Mouse (Mus musculus): ENCODE data around the gene Irf2. TPM values are rescaled to one million over a fixed set of nuclear protein-coding genes. Genes with fewer than 3 reads are reported as not detected.

The Irf2 gene
- total and polyA plus RNA-seq, 2 experiments from 2014 or later: 3.3 to 9.5 TPM

DNA sequence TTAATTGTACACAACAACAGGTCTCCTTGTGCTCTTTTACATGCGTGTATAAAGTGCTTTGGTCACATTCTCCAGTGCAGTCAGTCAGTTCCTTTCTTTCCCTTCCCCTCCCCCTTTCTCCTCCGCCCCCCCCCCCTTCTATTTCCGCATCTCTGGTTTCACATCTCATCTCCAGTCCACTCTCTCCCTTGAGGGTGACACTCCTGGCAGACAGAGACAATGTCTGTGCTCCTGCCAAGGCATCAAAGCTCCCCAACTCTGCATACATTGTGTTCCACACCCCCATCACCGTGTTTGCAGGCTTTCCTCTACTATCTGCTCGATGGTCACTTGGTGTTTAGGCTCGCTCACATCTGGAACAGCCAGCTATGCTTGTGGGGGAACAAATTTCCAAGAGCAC is 147.9 kb downstream of the Irf2 start:
- Histone ChIP-seq H3K9me3 (ENCODE audit: low read length) (no peaks in the 10 kb centered on the region), H3K4me3 (ENCODE audit: low read depth, low read length) (no peak overlapping the region), H3K4me2 (ENCODE audit: low read depth, low read length, poor library complexity, severe bottlenecking) (no peak overlapping the region), H3K27ac (ENCODE audit: low read depth, low read length) (no peak overlapping the region), H3K27me3 (ENCODE audit: insufficient read depth, low read length) (no peaks in the 10 kb centered on the region), H3K36me3 (ENCODE audit: insufficient read depth, low read length) (no peaks in the 10 kb centered on the region), H3K4me1 (ENCODE audit: insufficient read depth, low read length) (no peaks in the 10 kb centered on the region), H3K9ac (replicated peaks; ENCODE audit: low read length, poor library complexity, severe bottlenecking) (no peak overlapping the region)
- no peak for DNase-seq (ENCODE audit: low spot score)
- WGBS: 72% methylated on average over 5 of the region's 6 CpGs
- no peak for ATAC-seq (ENCODE audit: low FRiP score)
- TF ChIP-seq CTCF (IDR thresholded peaks at IDR 0.05): no peak

DNA sequence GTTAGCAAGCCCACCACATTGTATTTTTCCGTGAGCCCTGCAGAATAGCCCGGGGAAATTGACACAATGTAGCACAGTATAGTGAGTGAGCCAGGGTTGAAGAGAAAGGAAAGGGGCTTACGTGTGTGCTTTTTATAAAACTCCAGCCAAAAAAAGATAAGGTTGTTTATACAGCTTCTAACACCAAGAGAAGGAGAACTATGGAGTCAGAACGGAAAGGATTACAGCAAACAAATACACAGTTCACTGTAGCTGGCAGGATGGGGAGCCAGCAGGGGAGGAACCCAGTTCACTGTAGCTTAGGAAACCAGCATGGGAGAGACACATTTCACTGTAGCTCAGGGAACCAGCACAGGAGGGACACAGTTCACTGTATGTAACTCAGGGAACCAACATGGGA is 149.0 kb downstream of the Irf2 start:
- no peaks in the 10 kb centered on the region for H3K36me3 ChIP-seq (ENCODE audit: insufficient read depth, low read length)
- no peaks in the 10 kb centered on the region for H3K27me3 ChIP-seq (ENCODE audit: insufficient read depth, low read length)
- H3K9me3 ChIP-seq (ENCODE audit: low read length): no peaks in the 10 kb centered on the region
- no peaks in the 10 kb centered on the region; the same call in 1 of the 2 replicates for H3K4me1 ChIP-seq (ENCODE audit: insufficient read depth, low read length)
- 0 out of 2 replicates have a peak overlapping the region, but pooled peaks have one; percentile 18 for H3K27ac ChIP-seq (ENCODE audit: low read depth, low read length)
- DNase-seq (ENCODE audit: low spot score) (no peak), ATAC-seq (ENCODE audit: low FRiP score) (no peak)
- 50% methylated on average over 4 of the region's 4 CpGs for WGBS
- no peak overlapping the region for H3K4me3 ChIP-seq (ENCODE audit: low read depth, low read length)
- no peak overlapping the region for H3K4me2 ChIP-seq (ENCODE audit: low read depth, low read length, poor library complexity, severe bottlenecking)
- H3K9ac ChIP-seq (replicated peaks; ENCODE audit: low read length, poor library complexity, severe bottlenecking): no peak overlapping the region
- no peak for TF ChIP-seq CTCF (IDR thresholded peaks at IDR 0.05)

DNA sequence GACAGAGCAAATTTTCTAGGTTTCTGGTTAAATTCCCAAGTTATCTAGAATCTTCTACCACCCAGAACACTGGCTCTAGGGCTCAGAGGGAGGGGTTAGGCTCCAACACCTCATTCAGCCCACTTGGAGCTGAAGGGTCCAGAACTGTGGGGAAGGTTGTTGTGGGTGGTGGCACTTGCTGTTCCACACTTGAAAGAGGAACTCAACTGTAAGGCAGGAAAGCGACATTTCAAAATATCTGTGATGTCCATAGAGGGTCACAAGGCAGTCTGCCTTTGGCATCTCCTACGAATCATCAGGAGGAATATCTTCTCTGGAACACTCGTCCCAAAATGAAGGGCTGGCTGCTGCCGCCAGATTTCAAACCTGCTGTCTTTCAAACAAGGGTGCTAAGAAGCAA is 150.7 kb downstream of the Irf2 start:
- Histone ChIP-seq H3K9ac (replicated peaks; ENCODE audit: low read length, poor library complexity, severe bottlenecking) (no peak overlapping the region), H3K27ac (ENCODE audit: low read depth, low read length) (no peak overlapping the region), H3K4me2 (ENCODE audit: low read depth, low read length, poor library complexity, severe bottlenecking) (no peak overlapping the region), H3K9me3 (ENCODE audit: low read length) (no peaks in the 10 kb centered on the region), H3K27me3 (ENCODE audit: insufficient read depth, low read length) (no peaks in the 10 kb centered on the region), H3K4me1 (ENCODE audit: insufficient read depth, low read length) (no peaks in the 10 kb centered on the region; the same call in 1 of the 2 replicates), H3K36me3 (ENCODE audit: insufficient read depth, low read length) (no peaks in the 10 kb centered on the region), H3K4me3 (ENCODE audit: low read depth, low read length) (no peak overlapping the region)
- no peak for ATAC-seq (ENCODE audit: low FRiP score)
- DNase-seq (ENCODE audit: low spot score): no peak
- WGBS: 80% methylated on average over 4 of the region's 4 CpGs
- no peak for TF ChIP-seq CTCF (IDR thresholded peaks at IDR 0.05)

DNA sequence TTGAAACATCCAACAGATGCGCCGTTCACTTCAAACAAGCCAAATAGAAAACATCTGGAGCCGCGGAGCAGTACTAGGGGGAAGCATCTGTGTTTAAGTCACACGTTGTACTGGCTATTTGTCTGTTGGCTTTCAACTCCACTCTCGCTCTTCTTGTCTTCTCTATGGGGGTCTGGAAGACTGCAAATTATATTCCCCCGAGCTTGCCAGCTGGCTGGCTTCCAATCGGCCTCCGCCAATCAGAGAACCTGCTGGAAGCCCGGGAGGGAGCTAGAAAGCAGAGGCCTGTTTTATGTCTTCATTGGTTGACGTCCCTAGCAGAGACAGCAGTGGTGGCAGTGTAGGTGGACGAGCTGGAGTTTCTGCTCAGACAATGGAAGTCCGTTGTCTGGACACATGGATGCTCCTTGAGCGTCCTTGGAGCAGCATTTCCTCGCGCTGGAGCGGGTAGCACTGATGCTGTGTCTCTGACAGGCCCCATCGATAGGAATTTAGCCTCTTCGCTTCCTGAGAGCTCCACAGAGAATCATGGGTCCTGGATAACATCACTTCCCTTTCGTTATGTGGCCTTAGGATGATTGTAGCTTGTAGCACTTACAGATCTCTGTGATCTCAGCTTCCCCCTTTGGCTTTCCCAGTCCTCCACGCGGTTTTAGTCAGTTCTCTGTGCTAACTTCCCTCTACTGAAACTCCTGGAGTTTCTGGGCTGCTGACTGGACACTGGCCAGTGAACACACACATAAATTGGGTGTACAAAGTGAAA is 153.2 kb downstream of the Irf2 start:
- Histone ChIP-seq H3K36me3 (ENCODE audit: insufficient read depth, low read length) (no peaks in the 10 kb centered on the region), H3K4me2 (ENCODE audit: low read depth, low read length, poor library complexity, severe bottlenecking) (no peak overlapping the region), H3K9ac (replicated peaks; ENCODE audit: low read length, poor library complexity, severe bottlenecking) (no peak overlapping the region), H3K4me1 (ENCODE audit: insufficient read depth, low read length) (no peaks in the 10 kb centered on the region; the same call in 1 of the 2 replicates), H3K9me3 (ENCODE audit: low read length) (no peaks in the 10 kb centered on the region), H3K4me3 (ENCODE audit: low read depth, low read length) (no peak overlapping the region), H3K27ac (ENCODE audit: low read depth, low read length) (no peak overlapping the region; the same call in 1 of the 2 replicates), H3K27me3 (ENCODE audit: insufficient read depth, low read length) (no peaks in the 10 kb centered on the region)
- TF ChIP-seq CTCF (IDR thresholded peaks at IDR 0.05): no peak
- 60% methylated on average over 22 of the region's 22 CpGs for WGBS
- peak; percentile 76 for DNase-seq (ENCODE audit: low spot score)
- peak; percentile 56; the same call in 1 of the 2 replicates for ATAC-seq (ENCODE audit: low FRiP score)

DNA sequence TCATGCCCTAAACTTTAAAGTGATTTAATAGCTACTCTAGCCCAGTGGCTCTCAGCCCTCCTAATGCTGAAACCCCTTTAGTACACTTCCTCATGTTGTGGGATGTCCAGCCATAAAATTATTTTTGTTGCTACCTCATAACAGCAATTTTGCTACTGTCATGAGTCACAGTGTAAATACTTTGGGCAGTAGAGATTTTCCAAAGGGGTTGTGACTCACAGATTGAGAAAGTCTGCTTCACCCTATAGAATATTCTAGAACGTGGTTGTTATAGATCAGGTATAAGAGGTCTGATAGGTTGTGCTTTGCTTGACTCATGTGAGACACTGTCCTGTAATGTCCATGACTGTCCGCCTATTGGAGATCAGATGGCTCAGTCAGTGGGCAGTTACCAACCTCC is 154.9 kb downstream of the Irf2 start:
- no peak for DNase-seq (ENCODE audit: low spot score)
- H3K27me3 ChIP-seq (ENCODE audit: insufficient read depth, low read length): no peaks in the 10 kb centered on the region
- no peak overlapping the region for H3K9ac ChIP-seq (replicated peaks; ENCODE audit: low read length, poor library complexity, severe bottlenecking)
- H3K9me3 ChIP-seq (ENCODE audit: low read length): no peaks in the 10 kb centered on the region
- no peaks in the 10 kb centered on the region; the same call in 1 of the 2 replicates for H3K4me1 ChIP-seq (ENCODE audit: insufficient read depth, low read length)
- H3K27ac ChIP-seq (ENCODE audit: low read depth, low read length): no peak overlapping the region
- no peak overlapping the region for H3K4me2 ChIP-seq (ENCODE audit: low read depth, low read length, poor library complexity, severe bottlenecking)
- no peak for ATAC-seq (ENCODE audit: low FRiP score)
- TF ChIP-seq CTCF (IDR thresholded peaks at IDR 0.05): no peak
- no peak overlapping the region for H3K4me3 ChIP-seq (ENCODE audit: low read depth, low read length)
- no peaks in the 10 kb centered on the region for H3K36me3 ChIP-seq (ENCODE audit: insufficient read depth, low read length)
- 93% methylated on average over 2 of the region's 2 CpGs for WGBS

DNA sequence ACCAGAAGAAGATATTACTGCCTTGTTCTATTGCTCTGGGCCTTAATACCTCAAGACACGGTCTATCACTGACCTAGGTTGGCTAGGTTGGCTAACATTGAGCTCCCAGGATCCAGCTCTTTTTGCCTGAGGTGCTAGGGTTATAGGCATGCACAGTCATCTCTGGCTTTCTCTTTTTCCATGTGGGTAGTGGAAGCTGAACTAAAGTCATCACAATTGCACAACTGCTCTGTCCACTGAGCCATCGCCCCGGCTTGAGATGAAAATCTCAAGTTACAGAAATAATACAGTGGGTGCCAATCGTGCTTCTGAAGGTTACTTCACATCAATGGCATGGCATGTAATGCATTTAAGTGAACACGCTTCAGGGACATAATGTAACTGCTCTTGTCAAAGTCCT is 156.5 kb downstream of the Irf2 start:
- no peak overlapping the region for H3K27ac ChIP-seq (ENCODE audit: low read depth, low read length)
- H3K4me1 ChIP-seq (ENCODE audit: insufficient read depth, low read length): no peaks in the 10 kb centered on the region; the same call in 1 of the 2 replicates
- H3K27me3 ChIP-seq (ENCODE audit: insufficient read depth, low read length): no peaks in the 10 kb centered on the region
- 95% methylated on average over 5 of the region's 5 CpGs for WGBS
- no peaks in the 10 kb centered on the region for H3K9me3 ChIP-seq (ENCODE audit: low read length)
- no peak overlapping the region for H3K9ac ChIP-seq (replicated peaks; ENCODE audit: low read length, poor library complexity, severe bottlenecking)
- no peak overlapping the region for H3K4me3 ChIP-seq (ENCODE audit: low read depth, low read length)
- ATAC-seq (ENCODE audit: low FRiP score) (no peak), DNase-seq (ENCODE audit: low spot score) (no peak)
- H3K4me2 ChIP-seq (ENCODE audit: low read depth, low read length, poor library complexity, severe bottlenecking): no peak overlapping the region
- TF ChIP-seq CTCF (IDR thresholded peaks at IDR 0.05): no peak
- no peaks in the 10 kb centered on the region for H3K36me3 ChIP-seq (ENCODE audit: insufficient read depth, low read length)

All from midbrain, postnatal 0 days (tissue).